Mouse (Mus musculus): ENCODE data around the gene Pltp.
"Not testable (repeated sequence)": the region's sequence is repeated elsewhere in the genome, so short reads cannot be mapped to it uniquely, and the experiment has no call there.

The Pltp gene

GRCm38 (mm10) chr2:164879228-164879567, 21.7 kb upstream of the Pltp start, which contains the start of gene Pcif1:
TSS of gene Pcif1 (plus strand) at chr2:164879304.
- DNase-seq (ENCODE audit: low spot score in 2 of 2): peak; percentile 96 to 99

- peak; percentile 67 to 81 for DNase-seq (ENCODE audit: low spot score in 2 of 2)
Observed at GRCm38 (mm10) chr2:164878509-164879227, 21.2 kb upstream of the Pltp start.

GRCm38 (mm10) chr2:164877376-164878215, 20.1 kb upstream of the Pltp start:
- not testable (repeated sequence) for DNase-seq (ENCODE audit: low spot score in 2 of 2)

- DNase-seq (ENCODE audit: low spot score in 2 of 2): not testable (repeated sequence)
Observed at GRCm38 (mm10) chr2:164875648-164876047, 18.1 kb upstream of the Pltp start.

GRCm38 (mm10) chr2:164874239-164874769, 16.8 kb upstream of the Pltp start:
- DNase-seq (ENCODE audit: low spot score in 2 of 2): no peak

GRCm38 (mm10) chr2:164873621-164874020, 16.1 kb upstream of the Pltp start:
- DNase-seq (ENCODE audit: low spot score in 2 of 2): no peak

GRCm38 (mm10) chr2:164871602-164872303, 14.2 kb upstream of the Pltp start:
- DNase-seq (ENCODE audit: low spot score in 2 of 2): no peak

- no peak for DNase-seq (ENCODE audit: low spot score in 2 of 2)
Observed at GRCm38 (mm10) chr2:164868491-164868890, 11.0 kb upstream of the Pltp start.

- DNase-seq (ENCODE audit: low spot score in 2 of 2): peak in 1 of 2 experiments; percentile 68
Observed at GRCm38 (mm10) chr2:164867566-164867965, 10.1 kb upstream of the Pltp start.

DNA sequence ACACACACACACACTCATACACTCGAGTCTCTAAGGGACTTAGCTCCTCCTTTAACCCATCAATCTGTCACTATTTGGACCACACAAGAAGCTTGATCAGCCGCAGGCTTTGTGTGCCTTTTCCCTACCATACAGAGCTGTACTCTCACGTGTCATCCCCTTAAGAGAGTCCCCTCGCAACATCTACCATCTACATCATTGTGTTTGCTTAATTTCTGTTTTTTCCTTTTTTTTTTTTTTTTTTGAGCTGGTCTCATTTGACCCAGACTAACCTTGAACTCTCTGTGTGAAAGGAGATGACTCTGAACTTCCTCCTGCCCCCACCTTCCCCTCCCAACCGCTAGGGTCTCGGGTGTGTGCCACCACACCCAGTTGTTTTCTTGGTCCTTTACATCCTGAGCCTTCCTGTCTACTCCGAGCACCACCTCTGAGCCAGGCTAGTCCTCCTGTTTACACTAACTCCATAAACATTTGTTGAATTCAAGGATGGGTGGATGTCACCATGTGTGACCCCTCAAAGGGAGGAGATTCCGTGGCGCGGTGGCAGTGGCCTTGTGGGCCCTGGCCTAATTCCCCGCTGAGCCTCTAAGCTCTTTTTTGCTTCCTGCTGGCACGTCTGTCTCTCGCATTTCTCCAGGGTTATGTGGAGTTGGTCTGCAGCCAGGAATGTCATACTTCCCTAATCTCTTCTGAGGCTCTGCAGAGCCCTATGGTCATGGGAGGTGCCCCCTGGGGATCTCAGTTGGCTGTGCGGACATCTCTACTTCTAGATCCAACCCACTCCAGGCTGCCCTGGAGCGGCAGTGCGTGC, 9.4 kb upstream of the Pltp start:
- no peak for DNase-seq (ENCODE audit: low spot score in 2 of 2)

- no peak for DNase-seq (ENCODE audit: low spot score in 2 of 2)
Observed at GRCm38 (mm10) chr2:164864593-164864992, 7.1 kb upstream of the Pltp start.

GRCm38 (mm10) chr2:164863411-164863810, 5.9 kb upstream of the Pltp start:
- not testable (repeated sequence) for DNase-seq (ENCODE audit: low spot score in 2 of 2)

DNA sequence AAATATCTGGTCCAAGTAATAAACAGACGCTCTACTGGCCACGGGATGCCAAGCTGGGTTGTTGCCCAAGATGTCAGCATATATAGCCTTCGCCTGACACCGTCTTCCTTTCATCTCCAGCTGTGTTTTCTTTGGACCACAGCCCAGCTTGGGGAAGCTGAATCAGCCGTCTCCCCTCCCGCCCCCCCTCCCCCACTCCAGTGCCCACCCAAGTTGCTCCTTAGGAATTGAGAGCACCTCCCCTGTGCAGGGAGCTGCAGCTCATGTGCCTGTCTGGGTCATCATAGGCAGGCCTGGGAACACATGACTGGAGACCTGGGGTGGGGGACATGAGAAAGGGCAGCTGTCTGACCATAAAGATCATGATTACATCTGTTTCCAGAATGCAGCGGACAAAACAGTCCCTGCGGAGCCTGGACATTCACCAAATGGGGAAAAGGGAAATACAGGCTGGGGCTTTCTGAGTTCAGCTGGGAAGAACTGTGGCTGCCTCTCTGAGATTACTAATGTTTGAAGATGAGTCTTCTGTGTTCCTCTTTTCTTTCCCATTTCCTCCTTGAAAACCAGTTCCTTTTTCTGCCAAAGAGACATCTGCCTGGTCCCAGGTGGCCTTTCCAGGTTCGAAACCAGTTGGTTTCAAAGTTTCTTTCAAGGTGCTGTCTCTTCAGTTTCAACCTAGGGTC, 4.8 kb upstream of the Pltp start:
- no peak for DNase-seq (ENCODE audit: low spot score in 2 of 2)

DNA sequence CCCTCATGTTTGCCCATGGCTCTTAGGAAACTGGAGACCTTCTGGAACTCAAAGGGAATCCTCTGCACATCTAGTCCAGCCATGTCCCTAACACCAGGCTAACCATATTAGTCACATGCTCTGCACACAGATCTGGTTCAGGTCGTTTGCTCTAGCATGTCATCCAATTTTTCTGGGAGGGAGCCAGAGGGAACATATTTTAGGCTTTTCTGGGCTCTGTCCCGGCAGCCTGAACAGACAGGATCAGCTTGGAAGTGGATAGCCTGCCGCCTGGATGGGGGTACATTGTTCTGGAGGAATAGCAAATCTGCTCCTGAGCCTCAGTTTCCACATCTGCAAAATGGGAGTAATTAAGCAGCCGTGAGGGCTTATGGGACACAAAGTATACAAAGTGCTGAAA, 3.6 kb upstream of the Pltp start:
- no peak for DNase-seq (ENCODE audit: low spot score in 2 of 2)

DNA sequence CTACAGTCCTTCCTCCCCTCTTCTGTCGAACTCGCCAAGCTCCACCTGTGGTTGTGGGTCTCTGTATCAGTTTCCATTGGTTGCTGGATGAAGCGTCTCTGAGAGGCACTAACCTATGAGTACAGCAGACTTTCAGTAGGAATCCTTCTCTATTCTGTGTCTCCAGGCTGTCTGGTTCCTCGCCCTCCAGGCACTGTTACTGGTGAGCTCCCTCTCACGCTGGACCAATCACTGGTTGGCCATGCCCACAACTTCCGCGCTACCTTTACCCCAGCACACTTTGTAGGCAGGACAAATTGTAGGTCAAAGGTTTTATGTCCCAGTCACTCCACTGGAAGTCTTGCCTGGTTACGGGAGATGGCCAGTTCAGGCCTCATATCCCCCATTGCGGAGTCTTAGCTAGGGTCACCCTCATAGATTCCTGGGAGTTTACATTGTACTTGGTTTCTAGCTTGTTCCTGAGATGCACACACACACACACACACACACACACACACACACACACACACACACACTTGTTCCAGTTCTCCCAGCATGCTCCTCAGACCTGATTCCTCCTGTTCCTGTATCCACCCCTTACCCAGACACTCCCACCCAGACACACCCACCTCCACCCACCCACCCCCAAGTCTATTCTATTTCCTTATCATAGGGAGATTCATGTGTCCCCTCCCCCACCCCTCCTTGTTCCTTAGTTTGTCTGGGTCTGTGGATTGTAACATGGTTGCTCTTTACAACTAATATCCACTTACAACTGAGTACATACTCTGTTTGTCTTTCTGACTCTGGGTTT, 2.3 kb upstream of the Pltp start:
- no peak for DNase-seq (ENCODE audit: low spot score in 2 of 2)

DNA sequence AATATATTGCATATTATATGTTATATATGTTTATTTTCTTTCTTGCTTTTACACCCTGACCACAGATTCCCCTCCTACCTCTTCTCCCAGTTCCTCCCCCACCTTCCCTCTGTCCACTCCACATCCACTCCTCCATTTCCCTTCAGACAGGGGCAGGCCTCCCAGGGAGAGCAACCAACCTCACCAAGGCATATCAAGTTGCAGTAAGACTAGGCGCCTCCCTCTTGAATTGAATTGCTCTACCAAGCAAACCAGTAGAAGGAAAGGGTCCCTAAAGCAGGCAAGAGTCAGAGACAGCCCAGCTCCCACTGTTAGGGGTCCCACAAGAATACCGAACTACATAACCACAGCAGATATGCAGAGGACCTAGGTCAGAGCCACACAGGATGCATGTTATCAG, 1.6 kb upstream of the Pltp start:
- DNase-seq (ENCODE audit: low spot score in 2 of 2): no peak

DNA sequence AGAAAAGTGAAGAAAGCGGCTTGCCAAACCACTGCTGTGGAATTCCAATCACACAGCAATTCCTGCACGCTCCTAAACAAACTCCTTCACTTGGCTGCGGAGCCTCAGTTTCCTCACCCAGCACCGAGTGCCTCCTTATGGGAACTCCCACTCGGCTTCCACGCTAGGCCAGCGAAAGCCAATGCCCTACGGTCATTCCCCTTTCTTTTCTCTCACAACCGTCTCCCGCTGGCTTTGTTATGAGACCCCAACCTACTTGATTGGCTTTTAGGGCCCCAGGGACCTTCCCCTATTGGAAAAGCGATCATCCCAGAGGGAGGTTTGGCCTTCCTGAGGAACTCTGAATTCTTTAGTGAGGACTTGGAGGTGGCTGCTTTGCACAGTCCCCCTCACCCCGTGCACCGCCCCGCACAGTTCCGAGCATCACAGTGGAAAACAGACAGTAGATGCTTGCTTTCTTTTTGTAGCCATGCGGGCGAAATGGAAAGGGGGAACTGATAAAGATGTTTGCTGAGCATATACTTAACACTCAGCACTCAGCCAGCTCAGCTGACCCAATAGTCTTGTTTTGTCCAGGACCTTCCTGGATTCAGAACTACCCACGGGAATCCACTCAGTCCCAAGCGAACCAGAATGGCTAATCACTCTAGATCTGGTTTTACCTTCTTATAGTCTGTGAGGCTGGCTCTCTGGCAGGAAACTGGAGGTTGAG, 487 bp upstream of the Pltp start:
- DNase-seq (ENCODE audit: low spot score in 2 of 2): no peak

DNA sequence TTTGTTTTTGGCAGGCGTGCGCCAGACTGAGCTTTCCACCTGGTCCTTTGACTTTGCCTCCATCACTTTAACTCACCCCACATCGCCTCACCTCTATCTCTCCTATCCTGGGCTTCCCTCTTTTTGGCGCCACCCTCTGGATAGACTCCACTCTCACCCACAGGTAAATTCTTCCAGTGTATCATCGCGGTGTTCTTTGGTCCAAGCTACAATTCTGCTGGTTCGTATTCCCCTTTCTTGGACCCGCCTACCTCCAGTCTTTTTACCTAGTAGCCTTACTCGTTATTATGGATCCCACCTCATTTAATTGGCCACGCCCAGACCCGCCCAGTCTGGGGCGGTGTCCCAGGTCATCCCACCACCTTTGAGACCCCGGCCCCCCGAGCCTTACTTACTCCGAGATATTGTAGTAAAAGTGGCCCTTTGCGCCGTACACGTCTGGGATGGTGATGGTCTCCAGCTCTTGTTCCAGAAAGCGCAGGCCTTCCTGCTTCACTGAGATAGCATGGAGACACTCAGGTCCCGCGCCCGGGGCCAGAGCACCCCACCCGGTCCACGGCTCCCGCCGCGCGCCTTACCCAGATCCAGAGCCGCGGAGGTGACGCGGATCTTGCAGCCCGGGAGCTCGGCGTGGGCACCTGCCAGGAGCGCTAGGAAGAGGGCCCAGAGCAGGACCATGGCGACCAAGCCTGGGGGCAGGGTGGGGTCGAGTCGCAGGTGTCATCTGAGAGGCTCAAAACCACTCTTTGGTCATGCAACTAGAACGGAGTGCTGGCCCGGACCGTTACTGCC, 1.0 kb downstream of the Pltp start:
- DNase-seq (ENCODE audit: low spot score in 2 of 2): no peak

Data from spleen, postnatal 4 days (tissue).